In the genomic region with DNA sequence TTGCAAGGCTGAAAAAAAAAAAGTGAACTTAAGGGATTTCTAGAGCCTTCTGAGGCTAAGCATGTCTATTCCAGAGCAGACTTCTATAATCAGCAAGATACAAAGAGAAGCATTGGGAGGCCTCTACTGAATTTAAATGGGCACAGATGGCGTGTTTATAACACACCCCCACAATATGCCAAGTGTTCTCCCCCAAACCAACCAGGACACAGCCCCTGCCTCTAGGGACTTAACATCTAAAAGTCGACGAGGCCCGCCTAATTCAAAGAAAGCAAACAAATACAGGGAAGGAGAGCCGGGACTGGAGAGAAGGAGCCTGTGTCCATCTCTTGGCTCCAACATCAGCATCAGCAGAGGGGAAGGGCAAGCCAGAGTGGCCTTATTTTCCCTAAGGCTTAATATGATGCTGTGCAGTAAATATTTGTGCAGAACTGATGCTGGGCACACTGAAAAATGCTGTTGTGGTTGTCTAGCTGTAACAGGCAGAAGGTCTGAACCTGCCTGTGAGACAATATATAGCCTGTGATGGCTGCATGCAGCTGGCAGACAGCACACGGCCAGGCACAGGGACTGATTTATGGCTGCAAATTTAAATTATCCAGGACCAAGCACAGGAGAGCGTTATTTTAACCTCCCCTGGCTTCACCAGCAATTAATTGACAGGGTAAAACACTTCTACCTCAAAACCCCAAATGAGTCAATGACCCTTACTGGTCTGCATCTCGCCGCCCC, we compare ENCODE assay signal across 11 mouse cellular contexts. TPM values are rescaled to one million over a fixed set of nuclear protein-coding genes. Genes with fewer than 3 reads are reported as not detected.
A peak's percentile ranks its signal among the peaks of the same experiment; 100 is the strongest.
DNase-seq lines count a peak whose midpoint lies in the region; ATAC-seq and TF ChIP-seq lines count a peak whose summit lies in the region.
"Had no signal": no experiment of that assay in that cellular context is flagged by ENCODE, and none has a peak within 500 bp of the region (broad histone marks: within the 10 kb centered on the region; RNA-seq: fewer than 3 reads in every experiment).

No protein-coding gene starts in this region.

- H3K9me3 ChIP-seq in hindbrain, embryonic 12.5 days (replicated peaks) = no peaks in the 10 kb centered on the region
- no peaks in the 10 kb centered on the region for H3K9me3 ChIP-seq in limb, embryonic 12.5 days
- H3K9me3 ChIP-seq in stomach, postnatal 0 days (ENCODE audit: control insufficient read depth, low read length) = no peaks in the 10 kb centered on the region
- H3K9me3 ChIP-seq: liver, embryonic 13.5 days had no signal

- H3K27ac ChIP-seq in hindbrain, embryonic 12.5 days = peak overlapping the region; percentile 3; the same call in 1 of the 2 replicates
- H3K27ac ChIP-seq in limb, embryonic 12.5 days = no peak overlapping the region; the same call in 1 of the 2 replicates
- H3K27ac ChIP-seq in stomach, postnatal 0 days (replicated peaks) = no peak overlapping the region
- H3K27ac ChIP-seq: liver, embryonic 13.5 days had no signal

- H3K4me1 ChIP-seq in hindbrain, embryonic 12.5 days = peaks cover 11% of the 10 kb centered on the region
- H3K4me1 ChIP-seq in limb, embryonic 12.5 days (replicated peaks) = peaks cover 10% of the 10 kb centered on the region
- no peaks in the 10 kb centered on the region for H3K4me1 ChIP-seq in stomach, postnatal 0 days (replicated peaks; ENCODE audit: control insufficient read depth, insufficient read depth)

- no peaks in the 10 kb centered on the region for H3K36me3 ChIP-seq in hindbrain, embryonic 12.5 days
- H3K36me3 ChIP-seq in limb, embryonic 12.5 days = peaks cover 7% of the 10 kb centered on the region; the same call in 1 of the 2 replicates
- no peaks in the 10 kb centered on the region for H3K36me3 ChIP-seq in stomach, postnatal 0 days (ENCODE audit: control insufficient read depth, insufficient read depth, low read length)
- H3K36me3 ChIP-seq: liver, embryonic 13.5 days had no signal

- no peak overlapping the region for H3K4me3 ChIP-seq in hindbrain, embryonic 12.5 days
- no peak overlapping the region for H3K4me3 ChIP-seq in limb, embryonic 12.5 days (replicated peaks)
- H3K4me3 ChIP-seq in stomach, postnatal 0 days (ENCODE audit: low read depth, low read length) = no peak overlapping the region
- H3K4me3 ChIP-seq: liver, embryonic 13.5 days had no signal

- peak; percentile 66 for DNase-seq in heart, adult 11 months
- no peak for DNase-seq in heart, postnatal 4 days
- peak; percentile 32 to 43 for DNase-seq in cerebellum, postnatal 25 days
- no peak for DNase-seq in ovary, postnatal 36 days (ENCODE audit: low spot score)
- no peak for DNase-seq in thymus, postnatal 36 days
- DNase-seq in stomach, postnatal 0 days (ENCODE audit: low spot score) = no peak
- DNase-seq: liver, embryonic 13.5 days; thymus, postnatal 25 days had no signal

- no peak for TF ChIP-seq EP300 in stomach, postnatal 0 days (optimal IDR thresholded peaks at IDR 0.05)

- no peak overlapping the region for H3K4me2 ChIP-seq in hindbrain, embryonic 12.5 days (replicated peaks)
- H3K4me2 ChIP-seq in limb, embryonic 12.5 days = peak overlapping the region; percentile 4; the same call in 1 of the 2 replicates
- H3K4me2 ChIP-seq in stomach, postnatal 0 days (replicated peaks; ENCODE audit: low read depth) = no peak overlapping the region
- H3K4me2 ChIP-seq: liver, embryonic 13.5 days had no signal

- TF ChIP-seq CTCF in stomach, postnatal 0 days (IDR thresholded peaks at IDR 0.05; ENCODE audit: low read depth) = no peak

- no peaks in the 10 kb centered on the region for H3K27me3 ChIP-seq in hindbrain, embryonic 12.5 days
- H3K27me3 ChIP-seq in limb, embryonic 12.5 days = no peaks in the 10 kb centered on the region
- no peaks in the 10 kb centered on the region for H3K27me3 ChIP-seq in stomach, postnatal 0 days (ENCODE audit: control insufficient read depth, insufficient read depth, low read length)
- H3K27me3 ChIP-seq: CH12.LX; liver, embryonic 13.5 days had no signal

- 42% methylated on average over 9 of the region's 9 CpGs for WGBS in hindbrain, embryonic 12.5 days
- 40% methylated on average over 9 of the region's 9 CpGs for WGBS in limb, embryonic 12.5 days
- WGBS in stomach, postnatal 0 days = 56% methylated on average over 9 of the region's 9 CpGs

- H3K9ac ChIP-seq in hindbrain, embryonic 12.5 days = no peak overlapping the region
- no peak overlapping the region for H3K9ac ChIP-seq in limb, embryonic 12.5 days (replicated peaks)
- H3K9ac ChIP-seq in stomach, postnatal 0 days (ENCODE audit: low read length) = no peak overlapping the region
- H3K9ac ChIP-seq: liver, embryonic 13.5 days had no signal

- peak; percentile 43; the same call in 1 of the 2 replicates for ATAC-seq in hindbrain, embryonic 12.5 days (ENCODE audit: low FRiP score)
- ATAC-seq in limb, embryonic 12.5 days (ENCODE audit: insufficient number of reproducible peaks, insufficient read depth, low FRiP score, low TSS enrichment, low read depth) = no peak
- ATAC-seq in stomach, postnatal 0 days (ENCODE audit: low FRiP score, low TSS enrichment) = no peak

RNA-seq across cellular contexts. Expression of gene Ube2d1, which starts 11.9 kb away (rescaled TPM):
- total RNA-seq in heart, postnatal 4 days (2021) = 10 to 100 TPM; 42.6 to 43.5 TPM
- 146 and 171 TPM in 2 replicates for polyA plus RNA-seq in hindbrain, embryonic 12.5 days (2016; fragmentation: Nextera tagmentation; extraction: Ambion mirVana)
- 68.9 and 82.0 TPM in 2 replicates for polyA plus RNA-seq in limb, embryonic 12.5 days (2016; fragmentation: Nextera tagmentation; extraction: Ambion mirVana)
- 25.6 and 30.7 TPM in 2 replicates for polyA plus RNA-seq in stomach, postnatal 0 days (2015; fragmentation: Nextera tagmentation; extraction: Ambion mirVana)

RNA-seq across cellular contexts. Expression of gene Tfam, which starts 35.1 kb away (rescaled TPM):
- 10 to 100 TPM; 59.3 to 59.6 TPM for total RNA-seq in heart, postnatal 4 days (2021)
- 70.6 and 84.4 TPM in 2 replicates for polyA plus RNA-seq in hindbrain, embryonic 12.5 days (2016; fragmentation: Nextera tagmentation; extraction: Ambion mirVana)
- polyA plus RNA-seq in limb, embryonic 12.5 days (2016; fragmentation: Nextera tagmentation; extraction: Ambion mirVana) = 91.8 and 99.5 TPM in 2 replicates
- 33.2 and 35.2 TPM in 2 replicates for polyA plus RNA-seq in stomach, postnatal 0 days (2015; fragmentation: Nextera tagmentation; extraction: Ambion mirVana)

Comparison
In these comparisons a context has a peak if more than half of its experiments do, and no peak if none do; other contexts are left out.
1. DNase-seq: peak in heart, adult 11 months (single experiment) and cerebellum, postnatal 25 days (2 of 2); none in heart, postnatal 4 days (single experiment), ovary, postnatal 36 days (single experiment), thymus, postnatal 36 days (0 of 2) and stomach, postnatal 0 days (single experiment).